Mouse (Mus musculus): ENCODE measurements around the gene Dock10.
A peak's percentile ranks its signal among the peaks of the same experiment; 100 is the strongest.
"Not testable (repeated sequence)": the region's sequence is repeated elsewhere in the genome, so short reads cannot be mapped to it uniquely, and the experiment has no call there.

The Dock10 gene

DNA sequence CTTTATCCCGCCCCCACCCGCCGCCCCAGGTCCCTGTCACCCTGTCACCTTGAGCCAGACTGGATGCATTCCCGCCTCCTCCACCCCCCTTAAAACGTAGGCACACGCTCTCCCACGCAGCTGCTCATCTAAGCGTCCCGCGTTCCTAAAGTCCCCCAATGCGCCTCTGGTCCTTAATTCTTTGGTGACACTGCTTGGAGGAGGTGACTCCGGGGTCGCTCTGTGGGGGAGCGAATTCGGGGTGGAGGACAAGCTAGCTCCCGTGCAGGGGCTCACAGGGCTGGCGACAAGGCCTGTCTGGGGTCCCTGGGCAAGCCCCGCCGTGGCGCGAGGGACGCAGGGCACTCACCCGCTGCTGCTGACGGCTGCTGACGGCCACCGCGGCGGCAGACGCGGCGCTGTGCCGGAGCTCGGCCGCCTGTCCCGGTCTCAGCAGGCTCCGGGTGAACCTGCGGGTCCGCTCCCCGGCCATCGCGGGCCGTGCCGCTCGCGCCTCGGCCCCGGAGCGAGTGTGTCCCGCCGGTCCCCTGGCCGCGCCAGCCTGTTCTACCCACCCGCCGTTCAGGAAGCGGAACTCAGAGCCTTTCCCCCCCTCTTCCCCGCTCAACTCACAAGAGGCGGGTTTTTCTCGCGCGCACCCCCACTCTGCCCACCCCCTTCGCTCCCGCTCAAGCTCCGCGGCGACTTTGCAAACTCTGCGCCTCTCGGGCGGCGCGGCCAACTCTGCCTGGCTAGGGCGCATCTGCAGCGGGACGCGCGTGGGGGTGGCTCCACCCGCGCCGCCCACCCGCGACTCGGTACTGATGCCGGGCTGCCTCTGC is at the start of gene Dock10:
Gene Dock10, minus strand, starts transcription at position 551 of the 821 bp plus-strand sequence.
- peak; percentile 29 for DNase-seq

DNA sequence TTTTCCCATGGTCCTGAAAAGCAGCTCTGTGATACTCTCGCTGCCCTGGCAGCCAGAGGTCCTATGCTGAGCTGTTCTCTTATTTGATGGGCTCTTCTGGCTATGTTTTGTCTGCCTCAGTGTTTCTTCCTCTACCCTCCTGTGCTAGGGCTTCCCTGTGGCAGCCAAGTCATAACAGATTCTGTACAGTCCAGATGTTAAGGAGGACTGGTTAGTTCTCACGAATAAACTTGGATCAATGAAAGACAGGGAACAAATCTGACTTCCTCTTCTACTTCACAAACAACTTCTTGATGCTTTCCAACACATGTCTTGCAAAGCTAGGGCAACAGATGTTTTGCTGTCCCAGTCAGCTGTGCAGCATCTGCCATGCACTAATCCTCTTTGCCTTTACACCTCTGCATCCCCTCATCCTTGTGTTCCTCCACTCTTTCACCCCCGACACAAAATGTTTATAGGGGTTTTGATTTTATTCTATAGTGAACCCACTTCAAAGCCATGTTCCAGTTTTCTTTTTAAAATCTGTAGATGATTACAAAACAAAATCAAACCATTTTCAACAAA is 48.6 kb upstream of the Dock10 start:
- no peak for DNase-seq

DNA sequence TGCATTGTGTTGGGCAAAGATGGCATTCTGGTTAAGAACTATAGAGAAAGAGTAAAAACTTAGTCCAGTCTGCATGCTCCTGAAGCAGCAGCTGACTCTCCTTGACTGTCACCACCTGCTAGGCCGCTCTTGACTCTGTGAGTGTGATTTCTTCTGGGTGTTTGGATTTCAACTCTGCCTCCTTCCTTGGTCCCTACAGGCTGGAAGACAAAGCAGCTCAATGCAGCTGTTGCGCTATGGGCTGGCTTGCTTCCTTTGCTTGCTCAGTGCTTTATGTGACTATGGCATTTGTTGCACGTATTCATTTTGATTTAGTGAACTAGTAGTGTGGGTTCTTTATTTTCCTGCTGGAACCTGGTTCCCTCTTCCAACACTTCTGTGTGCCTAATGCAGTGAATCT is 43.7 kb upstream of the Dock10 start:
- DNase-seq, result no peak

DNA sequence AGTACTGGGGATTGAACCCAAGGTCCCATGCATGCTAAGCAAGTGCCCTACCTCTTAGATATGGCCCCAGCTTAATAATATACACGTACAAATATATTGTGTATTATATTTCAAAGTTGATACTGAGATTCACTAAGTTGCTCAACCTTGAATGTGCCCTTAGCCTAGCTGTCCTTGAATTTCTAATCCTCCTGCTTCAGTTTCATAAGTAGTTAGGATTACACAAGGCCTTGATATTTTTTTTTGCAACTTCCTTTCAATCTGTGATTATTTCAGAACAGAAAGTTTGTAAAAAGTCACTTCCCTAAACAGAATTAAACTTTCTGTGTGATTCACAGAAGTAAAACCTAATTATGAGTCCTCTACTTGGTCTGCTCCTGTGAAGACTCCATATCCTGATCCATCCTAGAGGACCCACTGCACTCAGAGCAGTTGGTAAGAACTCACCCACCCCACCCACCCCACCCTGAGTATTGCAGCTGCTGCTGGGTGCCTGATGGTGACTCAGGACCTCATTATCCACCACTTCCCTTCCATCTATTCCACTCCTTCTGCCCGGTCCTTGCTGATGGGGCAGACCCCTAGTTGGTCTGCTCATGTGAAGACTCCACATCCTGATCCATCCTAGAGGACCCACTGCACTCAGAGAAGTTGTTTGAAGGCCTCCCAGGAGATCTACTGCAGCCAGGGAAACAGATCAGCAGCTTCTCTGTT is 26.9 kb upstream of the Dock10 start:
- no peak for DNase-seq

DNA sequence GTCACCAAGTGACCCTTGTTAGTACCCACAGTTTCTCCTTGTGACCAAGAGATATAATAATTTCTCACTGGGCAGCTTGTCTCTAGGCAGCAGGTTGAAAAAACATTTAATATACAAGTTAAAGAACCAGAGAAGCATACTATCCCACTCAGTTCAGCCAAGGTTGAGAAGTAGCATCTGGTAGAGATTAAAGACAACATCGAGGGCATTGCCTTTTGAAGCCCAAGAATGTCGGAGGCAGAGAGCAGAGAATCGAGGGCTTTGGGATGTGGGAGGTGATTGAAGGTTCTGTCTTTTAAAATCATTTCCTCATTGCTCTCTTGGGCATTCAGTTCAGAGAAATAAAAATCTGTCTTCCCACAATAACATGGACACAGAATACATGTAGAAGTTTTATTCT is 25.8 kb upstream of the Dock10 start:
- DNase-seq, result no peak

DNA sequence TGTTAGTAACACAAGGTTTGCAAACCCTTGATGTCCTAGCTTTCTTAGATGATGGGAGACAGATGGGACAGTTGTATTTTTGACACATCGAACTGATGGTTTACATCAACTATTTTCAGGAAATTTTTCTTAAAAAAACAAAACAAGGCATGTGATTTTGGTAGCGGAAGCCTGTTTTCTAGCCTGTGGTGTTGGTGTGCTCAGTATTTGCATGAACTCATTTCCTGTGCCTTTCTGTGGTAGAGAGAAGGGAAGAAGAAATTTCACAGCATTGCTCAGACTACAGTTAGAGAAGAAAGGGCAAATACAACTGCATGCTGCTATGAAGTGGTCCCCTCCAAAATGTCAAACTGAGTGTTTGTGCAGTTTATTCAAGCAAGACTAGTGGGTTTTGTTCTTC is 7.2 kb upstream of the Dock10 start:
- DNase-seq, result no peak

DNA sequence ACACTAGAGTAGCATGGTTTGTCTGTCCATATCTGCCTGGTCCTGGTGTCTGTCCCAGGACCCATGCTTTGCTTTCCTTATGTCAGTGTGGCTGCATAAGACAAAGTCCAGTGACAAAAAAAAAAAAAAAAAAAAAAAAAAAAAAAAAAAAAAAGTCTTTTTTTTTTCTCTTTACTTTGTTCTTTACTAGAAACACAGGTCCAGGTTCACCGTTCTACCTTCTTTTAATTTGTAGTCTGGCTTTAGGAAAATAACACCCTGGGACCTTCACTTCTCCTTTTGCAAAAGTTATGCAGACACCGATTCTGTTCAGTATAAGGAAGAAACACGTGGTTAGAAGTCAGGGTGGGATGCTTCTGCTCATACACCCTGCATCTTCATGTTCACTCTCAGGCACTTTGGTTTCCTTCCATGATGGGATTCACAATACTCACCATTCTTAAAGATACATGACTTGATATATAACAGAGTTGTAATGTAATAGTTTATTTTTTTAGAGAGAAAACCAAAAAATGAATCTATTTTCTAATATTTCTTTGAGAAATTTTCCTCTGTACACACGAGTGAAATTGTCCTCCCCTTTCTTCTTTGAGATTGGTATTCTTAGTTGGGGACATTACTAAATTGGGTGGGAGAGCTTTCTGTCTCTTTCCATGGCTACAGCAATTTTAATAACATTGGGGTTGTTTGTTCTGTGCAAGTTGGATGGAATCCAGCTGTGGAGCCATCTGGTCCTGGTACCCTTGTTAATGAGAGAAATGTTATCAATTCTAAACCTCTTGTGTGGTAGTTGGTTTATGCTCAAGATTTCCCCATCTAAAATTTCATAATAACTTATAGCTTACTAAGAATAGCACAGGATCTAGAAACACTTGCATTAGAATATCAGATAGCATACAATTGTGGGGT is 5.0 kb upstream of the Dock10 start:
- no peak for DNase-seq

DNA sequence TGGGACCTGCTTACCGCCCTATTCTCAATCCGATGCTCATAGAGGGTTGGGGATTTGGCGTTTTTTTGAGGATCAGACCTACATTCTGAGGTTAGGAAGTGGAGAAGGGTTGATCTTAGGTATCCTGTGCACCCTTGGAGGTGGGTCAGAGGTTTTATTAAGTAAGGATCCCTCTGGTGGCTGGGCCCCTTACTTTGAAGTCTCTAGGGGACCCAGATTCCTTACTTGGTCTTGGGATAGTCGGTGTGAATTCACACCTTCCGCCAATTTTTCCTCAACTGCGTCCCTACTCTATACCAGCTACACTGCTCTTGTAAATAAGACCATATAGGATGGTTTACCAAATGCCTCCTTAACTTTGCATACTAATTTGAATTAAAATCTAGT is 464 bp upstream of the Dock10 start:
- no peak for DNase-seq

DNA sequence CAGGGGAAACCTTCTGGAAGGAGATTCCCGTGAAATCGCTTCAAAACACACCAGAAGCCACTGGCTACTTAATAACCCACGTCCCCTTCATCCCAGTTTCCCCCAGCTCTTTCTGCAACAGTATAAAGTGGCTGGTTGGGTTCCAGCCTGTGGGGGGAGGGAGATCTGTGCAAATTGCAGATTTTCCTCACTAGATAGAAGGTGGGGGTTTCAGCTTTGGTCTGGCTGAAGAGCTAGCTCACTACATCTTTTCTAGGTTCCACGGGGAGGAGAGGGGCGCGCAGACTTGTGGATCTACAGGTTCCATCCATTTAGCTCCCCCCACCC is 714 bp downstream of the Dock10 start:
- no peak for DNase-seq

DNA sequence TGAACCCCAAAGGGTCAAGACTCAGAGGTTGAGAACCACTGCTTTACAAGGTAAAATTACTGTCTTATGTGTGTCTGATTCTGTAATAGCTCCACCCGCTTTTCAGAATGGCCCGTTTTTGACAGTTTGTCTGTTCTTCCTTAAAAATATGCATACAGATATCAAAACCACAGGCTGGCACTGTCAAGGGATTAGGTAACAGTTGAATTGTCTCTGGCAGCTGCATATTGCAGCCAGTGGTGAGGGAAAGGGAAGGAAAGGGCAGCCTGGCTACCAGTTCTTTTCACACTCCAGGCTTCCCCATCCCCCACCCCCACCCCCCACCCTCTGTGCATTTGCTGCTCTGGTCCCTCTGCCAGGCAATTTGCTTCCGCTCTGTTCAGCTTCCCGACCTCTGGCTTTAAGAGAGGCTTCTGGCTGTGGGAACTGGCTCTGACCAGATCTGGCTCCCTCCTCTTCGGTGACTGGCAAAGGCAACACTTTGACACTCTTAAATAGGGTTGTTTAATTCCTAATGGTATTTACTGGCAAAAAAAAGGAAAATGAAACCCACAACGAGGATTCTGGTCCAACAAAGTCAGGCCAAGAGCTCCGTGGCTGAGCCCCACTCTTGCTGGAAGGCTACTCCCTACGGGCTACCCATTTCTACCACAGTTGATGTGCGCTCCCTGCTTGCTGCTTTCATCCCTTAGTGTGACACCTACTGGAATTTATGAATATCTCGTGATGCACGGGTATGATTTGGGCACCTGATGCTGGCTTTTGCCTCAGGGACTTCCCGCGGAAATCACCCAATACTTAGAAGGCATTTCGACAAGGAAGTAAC is 1.3 kb downstream of the Dock10 start:
- peak; percentile 22 for DNase-seq

DNA sequence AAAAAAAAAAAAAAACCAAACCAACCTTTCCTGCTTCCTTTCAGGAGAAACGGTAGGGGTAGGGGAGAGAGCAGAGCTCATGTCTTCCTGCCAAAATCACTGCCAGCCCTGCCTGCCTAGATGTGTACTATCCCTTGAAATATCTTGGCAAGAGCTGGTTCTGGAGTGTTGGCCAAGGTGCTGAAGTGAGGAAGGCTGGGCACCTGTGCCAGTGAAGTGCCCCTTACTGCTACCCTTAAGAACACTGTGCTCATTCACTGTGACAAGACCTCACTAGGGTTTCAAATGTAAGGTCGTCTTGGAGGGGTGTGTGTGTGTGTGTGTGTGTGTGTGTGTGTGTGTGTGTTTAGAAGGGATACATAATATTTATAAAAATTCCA is 2.3 kb downstream of the Dock10 start:
- no peak for DNase-seq

DNA sequence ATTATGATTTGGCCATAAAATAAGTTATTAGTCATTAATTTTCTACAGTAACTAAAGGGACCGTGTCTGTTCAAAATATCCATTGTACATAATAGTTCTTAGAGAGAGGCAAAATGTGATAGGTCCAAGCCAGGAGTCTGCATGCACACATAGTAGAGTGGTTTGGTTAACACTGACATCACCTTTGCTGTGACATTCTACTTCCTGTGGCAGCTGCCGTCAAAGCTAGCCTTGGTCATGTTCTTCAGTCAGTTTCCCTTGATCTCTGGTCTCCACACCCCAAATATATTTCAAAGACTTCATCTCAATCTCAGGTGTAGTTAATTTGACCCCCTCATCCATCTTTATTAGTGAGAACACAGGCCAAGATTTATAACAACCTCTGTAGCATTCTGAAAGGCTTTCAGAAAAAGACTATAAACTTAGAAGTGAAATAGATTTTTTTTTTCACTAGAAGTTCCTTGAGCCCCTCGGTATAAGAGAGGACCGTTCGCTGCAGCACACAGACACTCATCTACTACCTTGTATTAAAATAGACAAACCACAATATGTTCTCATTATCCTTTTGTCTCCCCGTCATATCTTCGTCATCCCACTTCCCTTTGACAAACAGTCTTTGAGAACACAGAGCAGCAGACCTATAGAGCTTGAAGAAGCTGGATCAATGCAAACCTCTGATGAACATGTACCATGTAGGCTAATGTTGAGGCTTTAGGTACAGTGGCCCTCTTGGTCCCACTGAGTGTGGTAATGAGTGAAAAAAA is 2.8 kb downstream of the Dock10 start:
- DNase-seq, result no peak

DNA sequence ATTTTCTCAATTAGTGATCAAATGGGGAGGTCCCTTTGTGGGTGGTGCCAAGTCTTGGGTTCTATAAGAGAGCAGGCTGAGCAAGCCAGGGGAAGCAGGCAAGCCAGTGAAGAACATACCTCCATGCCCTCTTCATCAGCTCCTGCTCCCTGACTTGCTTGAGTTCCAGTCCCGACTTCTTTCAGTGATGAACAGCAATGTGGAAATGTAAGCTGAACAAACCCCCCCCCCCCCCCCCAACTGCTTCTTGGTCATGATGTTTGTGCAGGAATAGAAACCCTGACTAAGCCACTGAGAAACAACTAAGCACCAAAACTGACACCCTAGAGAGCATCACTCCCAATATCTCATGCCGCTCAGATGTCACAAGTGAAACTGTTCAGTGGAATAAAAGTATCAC is 9.2 kb downstream of the Dock10 start:
- DNase-seq, result not testable (repeated sequence)

DNA sequence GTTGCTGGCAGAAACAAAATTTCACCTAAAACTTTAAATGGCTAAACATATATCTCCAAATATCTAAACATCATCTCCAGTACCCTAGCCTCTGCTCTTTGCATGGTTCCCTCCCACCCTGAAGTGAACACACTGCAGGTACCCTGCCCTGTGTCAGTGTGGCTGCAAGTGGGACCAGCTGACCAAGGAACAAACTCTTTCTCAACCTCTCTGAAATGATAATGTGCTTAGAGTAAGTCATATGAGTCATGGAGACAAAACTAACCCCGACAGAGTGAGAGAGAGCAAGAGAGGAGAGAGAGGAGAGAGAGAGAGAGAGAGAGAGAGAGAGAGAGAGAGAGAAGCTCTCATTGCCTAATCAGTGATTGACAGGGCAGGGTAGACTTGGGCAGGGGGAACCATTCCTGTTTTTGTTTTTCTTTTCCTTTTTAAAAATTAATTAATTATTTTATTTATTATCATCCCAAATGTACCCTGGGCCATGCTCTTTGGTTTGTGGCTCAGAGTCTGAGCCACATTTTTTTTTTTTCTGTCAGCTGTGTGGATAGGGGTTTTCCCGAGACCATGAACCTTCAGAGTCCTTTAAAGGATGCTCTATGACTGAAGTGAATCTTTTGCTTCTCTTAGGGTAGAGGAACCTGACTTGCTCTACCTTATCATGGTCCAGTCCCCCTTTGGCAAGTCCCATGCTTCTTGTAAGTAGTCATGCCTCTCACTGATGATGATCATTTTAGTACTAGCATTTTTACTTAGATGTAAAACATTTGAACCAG is 11.4 kb downstream of the Dock10 start:
- DNase-seq, result no peak

DNA sequence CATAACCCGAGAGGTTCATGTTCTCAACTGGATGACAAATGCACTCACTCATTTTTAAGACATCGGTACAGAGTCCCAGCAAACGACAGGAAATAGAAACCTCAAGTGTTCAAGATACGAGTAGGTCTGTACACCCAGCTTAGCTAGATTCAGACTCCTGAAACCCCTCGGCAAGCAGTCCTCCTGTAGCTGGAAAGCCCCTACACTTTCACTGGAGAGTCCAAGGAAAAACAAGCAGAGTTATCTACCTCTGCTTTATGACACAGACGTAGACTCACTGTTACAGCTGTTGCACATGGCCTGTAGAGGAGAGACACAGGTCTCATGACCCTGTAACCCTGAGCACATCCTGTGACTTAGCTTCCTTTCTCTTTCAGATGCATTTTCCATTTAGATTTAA is 12.1 kb downstream of the Dock10 start:
- DNase-seq, result no peak

DNA sequence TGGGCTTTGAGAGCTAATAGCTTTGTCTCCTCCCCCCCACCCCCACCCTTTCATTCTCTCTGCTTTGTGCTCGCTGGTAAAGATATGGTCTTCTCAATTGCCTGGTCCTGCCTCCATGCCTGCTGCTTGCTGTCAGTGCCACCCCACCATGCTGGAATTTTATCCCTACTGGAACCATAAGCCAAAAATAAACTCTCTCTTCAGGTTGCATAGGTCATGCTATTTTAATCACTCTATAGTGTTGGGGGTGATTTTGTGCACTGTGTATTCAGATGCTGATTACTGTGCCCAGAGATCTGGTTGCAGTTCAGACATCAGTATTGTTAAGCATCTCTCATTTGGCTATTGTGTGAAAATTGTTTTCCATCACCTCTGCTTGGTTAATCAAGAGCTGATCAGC is 18.9 kb downstream of the Dock10 start:
- DNase-seq, result no peak

DNA sequence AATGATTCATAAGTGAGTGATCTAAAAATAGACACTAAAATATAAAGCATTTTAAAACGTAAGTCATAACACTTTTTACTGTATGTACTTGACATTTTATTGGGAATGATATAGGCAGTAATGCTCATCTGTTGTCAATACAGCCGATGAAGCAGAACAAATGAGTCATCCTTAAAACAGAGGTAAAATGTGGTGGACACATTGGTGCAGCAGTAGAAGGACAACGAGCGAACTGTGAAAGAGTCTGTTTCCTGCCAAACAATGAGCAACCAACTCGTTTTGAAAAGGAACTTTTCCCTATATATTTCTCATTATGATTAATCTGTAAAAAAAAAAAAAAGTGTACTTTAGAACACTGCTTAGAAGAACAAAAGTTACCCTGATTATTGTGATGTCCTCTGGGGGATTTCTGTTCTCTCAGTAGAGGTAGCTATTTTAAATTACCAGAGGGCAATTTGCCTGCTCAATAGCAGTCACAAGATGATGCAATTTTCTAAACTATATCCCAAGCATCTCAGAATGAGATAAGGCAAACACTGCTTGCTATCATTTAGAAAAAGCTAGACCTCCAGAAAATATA is 20.4 kb downstream of the Dock10 start:
- no peak for DNase-seq

DNA sequence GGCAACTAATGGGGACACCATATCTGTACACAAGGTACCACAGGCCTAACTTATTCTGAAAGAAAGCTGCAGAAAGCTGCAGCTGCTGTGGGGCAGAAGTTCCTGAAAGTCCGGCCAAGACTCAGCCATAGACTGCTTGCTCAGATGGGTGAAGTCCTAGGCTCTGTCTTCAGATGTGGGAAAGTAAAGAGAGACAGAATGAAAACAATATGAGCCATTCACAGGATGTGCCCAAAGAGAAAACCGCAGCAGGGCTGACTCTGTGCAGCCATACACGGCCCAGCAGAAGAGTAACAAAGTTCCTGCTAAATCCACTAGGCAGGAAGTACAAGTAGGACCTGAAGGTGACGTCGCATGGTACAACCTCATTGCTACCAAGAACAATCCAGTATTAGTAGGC is 27.7 kb downstream of the Dock10 start:
- DNase-seq, result no peak

DNA sequence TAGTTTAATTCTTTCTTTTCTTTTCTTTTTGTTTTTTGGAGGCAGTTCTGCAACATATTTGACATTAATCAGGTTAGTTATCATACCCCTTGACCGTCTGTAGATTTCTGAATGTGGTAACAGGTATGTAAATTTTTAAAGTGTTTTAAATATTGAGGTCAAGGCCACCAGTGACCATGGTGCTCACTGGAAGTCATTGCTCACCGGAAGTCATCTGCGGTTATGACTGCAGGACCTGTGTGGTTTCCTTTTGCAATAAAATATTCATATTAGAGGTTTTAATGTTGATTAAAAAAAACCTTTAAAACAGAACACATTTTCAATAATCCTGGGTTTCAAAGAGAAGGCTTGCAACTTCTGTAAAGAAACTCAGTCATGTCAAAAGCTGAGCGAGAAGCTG is 28.2 kb downstream of the Dock10 start:
- no peak for DNase-seq

DNA sequence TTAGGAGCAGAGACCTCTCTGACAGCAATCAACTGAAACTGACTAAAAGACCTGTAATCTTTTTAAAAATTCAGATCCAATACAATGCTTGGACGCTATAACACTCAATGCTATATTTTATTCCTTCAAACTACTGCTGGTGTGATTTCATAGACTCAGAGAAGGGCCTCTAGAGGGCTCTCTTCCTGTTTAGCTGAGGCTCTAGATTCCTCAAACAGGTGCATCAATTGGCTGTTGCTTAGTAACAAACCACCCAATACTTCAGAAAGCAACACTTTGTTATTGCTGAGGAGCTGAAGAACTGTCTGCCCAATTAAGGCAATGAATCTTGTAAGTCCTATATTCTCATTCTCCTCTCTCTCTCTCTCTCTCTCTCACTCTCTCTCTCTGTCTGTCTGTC is 30.1 kb downstream of the Dock10 start:
- DNase-seq, result no peak
